Comparison of ENCODE assay signal across 9 mouse cellular contexts in genomic region chr1:172617365-172618076, GRCm38 (mm10). TPM values are rescaled to one million over a fixed set of nuclear protein-coding genes. Genes with fewer than 3 reads are reported as not detected.
DNase-seq lines count a peak whose midpoint lies in the region; ATAC-seq and TF ChIP-seq lines count a peak whose summit lies in the region.
"Had no signal": no experiment of that assay in that cellular context is flagged by ENCODE, and none has a peak within 500 bp of the region (broad histone marks: within the 10 kb centered on the region; RNA-seq: fewer than 3 reads in every experiment).

No protein-coding gene starts in this region.

- H3K4me1 ChIP-seq in hindbrain, embryonic 11.5 days (replicated peaks; ENCODE audit: control insufficient read depth, insufficient read depth, low read length) = peaks cover 4% of the 10 kb centered on the region; the same call in 1 of the 2 replicates
- H3K4me1 ChIP-seq in midbrain, embryonic 12.5 days = peaks cover 12% of the 10 kb centered on the region

- no peak overlapping the region for H3K27ac ChIP-seq in hindbrain, embryonic 11.5 days (ENCODE audit: low read depth, low read length)
- H3K27ac ChIP-seq in midbrain, embryonic 12.5 days (replicated peaks) = no peak overlapping the region
- H3K27ac ChIP-seq: macrophage had no signal

- no peak overlapping the region for H3K9ac ChIP-seq in hindbrain, embryonic 11.5 days (ENCODE audit: low read depth, low read length)
- H3K9ac ChIP-seq in midbrain, embryonic 12.5 days (replicated peaks) = no peak overlapping the region

- H3K4me2 ChIP-seq in hindbrain, embryonic 11.5 days (replicated peaks; ENCODE audit: low read depth, low read length) = peak overlapping the region; percentile 74
- H3K4me2 ChIP-seq in midbrain, embryonic 12.5 days (replicated peaks) = peak overlapping the region; percentile 69

- no peaks in the 10 kb centered on the region for H3K27me3 ChIP-seq in hindbrain, embryonic 11.5 days (ENCODE audit: control insufficient read depth, insufficient read depth, low read length)
- H3K27me3 ChIP-seq in midbrain, embryonic 12.5 days = no peaks in the 10 kb centered on the region

- 22% methylated on average over 14 of the region's 14 CpGs for WGBS in hindbrain, embryonic 11.5 days
- WGBS in midbrain, embryonic 12.5 days = 44% methylated on average over 14 of the region's 14 CpGs

- no peak for TF ChIP-seq POLR2A in brain, embryonic 14.5 days (IDR thresholded peaks at IDR 0.05; ENCODE audit: borderline replicate concordance, extremely low read depth, insufficient read depth, insufficient read length, poor library complexity, severe bottlenecking)

- no peak for TF ChIP-seq CTCF in brain, embryonic 14.5 days (IDR thresholded peaks at IDR 0.05; ENCODE audit: borderline replicate concordance, extremely low read depth, insufficient read depth, insufficient read length)

- peak; percentile 53 for ATAC-seq in hindbrain, embryonic 11.5 days (ENCODE audit: low FRiP score)
- peak; percentile 56 for ATAC-seq in midbrain, embryonic 12.5 days (ENCODE audit: low FRiP score, low read depth)

- H3K9me3 ChIP-seq in hindbrain, embryonic 11.5 days (ENCODE audit: control insufficient read depth, low read length) = no peaks in the 10 kb centered on the region
- no peaks in the 10 kb centered on the region for H3K9me3 ChIP-seq in midbrain, embryonic 12.5 days

- H3K36me3 ChIP-seq in hindbrain, embryonic 11.5 days (ENCODE audit: control insufficient read depth, insufficient read depth, low read length) = no peaks in the 10 kb centered on the region
- H3K36me3 ChIP-seq in midbrain, embryonic 12.5 days = no peaks in the 10 kb centered on the region

- peak; percentile 81 for DNase-seq in heart, adult 11 months
- DNase-seq in heart, adult 8-10 months (ENCODE audit: low spot score) = no peak
- peak; percentile 24 for DNase-seq in brain, embryonic 14.5 days (ENCODE audit: low read depth)
- peak; percentile 34 for DNase-seq in hindbrain, embryonic 11.5 days (ENCODE audit: low spot score)
- DNase-seq in cerebellum, adult 11 months = no peak
- DNase-seq in adrenal gland, adult 2 months = no peak
- no peak for DNase-seq in layer of hippocampus, postnatal 25 days (ENCODE audit: extremely low spot score in 1 of 2, low spot score in 1 of 2)

- H3K4me3 ChIP-seq in hindbrain, embryonic 11.5 days (ENCODE audit: low read depth, low read length) = no peak overlapping the region; the same call in 1 of the 2 replicates
- H3K4me3 ChIP-seq in midbrain, embryonic 12.5 days = peak overlapping the region; percentile 38; the same call in 1 of the 2 replicates

RNA-seq across cellular contexts. Expression of gene Fcrl6, which starts 15.2 kb away (rescaled TPM):
- not detected for total RNA-seq in heart, adult 8-10 months (2022)
- 0.12 and 0.21 TPM in 2 replicates for polyA plus RNA-seq in brain, embryonic 14.5 days (2012; rRNA removed)
- polyA plus RNA-seq in hindbrain, embryonic 11.5 days (2014; fragmentation: Nextera tagmentation; extraction: Ambion mirVana) = 0.22 and 0.35 TPM in 2 replicates
- polyA plus RNA-seq in midbrain, embryonic 12.5 days (2016; fragmentation: Nextera tagmentation; extraction: Ambion mirVana) = 0.31 TPM in 1 of 2 replicates, not detected in the other
- not detected for total RNA-seq in adrenal gland, adult 2 months (2021)
- not detected in 2 replicates for polyA plus RNA-seq in adrenal gland, adult 2 months (2012; rRNA removed)
- not detected for total RNA-seq in layer of hippocampus, postnatal 25 days (2021)
- polyA plus RNA-seq: macrophage had no signal

RNA-seq across cellular contexts. Expression of gene Dusp23, which starts 15.2 kb away (rescaled TPM):
- 10 to 100 TPM in 3 of 4 experiments, 1 to 10 TPM in 1; 8.5 to 14.0 (median 11.5) TPM for total RNA-seq in heart, adult 8-10 months (2022)
- 8.0 and 9.0 TPM in 2 replicates for polyA plus RNA-seq in brain, embryonic 14.5 days (2012; rRNA removed)
- 9.4 TPM in 2 replicates for polyA plus RNA-seq in hindbrain, embryonic 11.5 days (2014; fragmentation: Nextera tagmentation; extraction: Ambion mirVana)
- 6.8 TPM in 2 replicates for polyA plus RNA-seq in midbrain, embryonic 12.5 days (2016; fragmentation: Nextera tagmentation; extraction: Ambion mirVana)
- total RNA-seq in adrenal gland, adult 2 months (2021) = 1 to 10 TPM; 7.0 to 7.3 TPM
- polyA plus RNA-seq in adrenal gland, adult 2 months (2012; rRNA removed) = 29.4 and 32.0 TPM in 2 replicates
- total RNA-seq in layer of hippocampus, postnatal 25 days (2021) = 1 to 10 TPM; 6.8 to 8.8 TPM

RNA-seq across cellular contexts. Expression of gene Slamf8, which starts 27.2 kb away (rescaled TPM):
- under 1 TPM; 0.16 to 0.31 (median 0.24) TPM for total RNA-seq in heart, adult 8-10 months (2022)
- 0.06 and 0.08 TPM in 2 replicates for polyA plus RNA-seq in brain, embryonic 14.5 days (2012; rRNA removed)
- polyA plus RNA-seq in hindbrain, embryonic 11.5 days (2014; fragmentation: Nextera tagmentation; extraction: Ambion mirVana) = not detected in 2 replicates
- polyA plus RNA-seq in midbrain, embryonic 12.5 days (2016; fragmentation: Nextera tagmentation; extraction: Ambion mirVana) = not detected in 2 replicates
- 1 to 10 TPM in 1 of 2 experiments, under 1 TPM in 1; 0.49 to 1.1 TPM for total RNA-seq in adrenal gland, adult 2 months (2021)
- 0.98 and 1.1 TPM in 2 replicates for polyA plus RNA-seq in adrenal gland, adult 2 months (2012; rRNA removed)
- total RNA-seq in layer of hippocampus, postnatal 25 days (2021) = not detected

Comparison
In these comparisons a context has a peak if more than half of its experiments do, and no peak if none do; other contexts are left out.
1. DNase-seq: peak in heart, adult 11 months (single experiment), brain, embryonic 14.5 days (single experiment) and hindbrain, embryonic 11.5 days (single experiment); none in heart, adult 8-10 months (single experiment), cerebellum, adult 11 months (single experiment), adrenal gland, adult 2 months (single experiment) and layer of hippocampus, postnatal 25 days (0 of 2).